Mouse (Mus musculus) embryonic facial prominence, embryonic 14.5 days (tissue): ENCODE data around the gene Gm17018. TPM values are rescaled to one million over a fixed set of nuclear protein-coding genes. Genes with fewer than 3 reads are reported as not detected.

Experiments used
- ATAC-seq: fragments of 200-750 bp; cut with Nextera tagmentation; 2 replicates; pipeline ENCODE4 v1.8.0; 2017; ENCODE audit warnings: low read depth, moderate number of reproducible peaks, moderate TSS enrichment
- DNase-seq: peaks from one replicate; pipeline ENCODE4 v3.0.0-alpha.2; 2015; ENCODE audit warnings: low spot score
- H3K27ac ChIP-seq: fragments of 300-500 bp; sonication (generic); replicated peaks from 2 replicates; pipeline ENCODE4 v1.5.1; 2014; ENCODE audit warnings: low read depth, mild to moderate bottlenecking, low read length, moderate library complexity
- H3K27me3 ChIP-seq: fragments of 300-500 bp; sonication (generic); replicated peaks from 2 replicates; pipeline ENCODE4 v1.6.1; 2014; ENCODE audit warnings: low read length; ENCODE audit not compliant: control insufficient read depth, insufficient read depth
- H3K36me3 ChIP-seq: fragments of 300-500 bp; sonication (generic); 2 replicates; pipeline ENCODE4 v1.6.1; 2014; ENCODE audit warnings: low read length, mixed read lengths; ENCODE audit not compliant: control insufficient read depth, insufficient read depth
- H3K4me1 ChIP-seq: fragments of 300-500 bp; sonication (generic); 2 replicates; pipeline ENCODE4 v1.6.1; 2014; ENCODE audit warnings: antibody characterized with exemption, low read length; ENCODE audit not compliant: control insufficient read depth, insufficient read depth
- H3K4me2 ChIP-seq: fragments of 300-500 bp; sonication (generic); 2 replicates; pipeline ENCODE4 v1.6.1; 2014; ENCODE audit warnings: low read depth, mild to moderate bottlenecking, low read length, moderate library complexity, mixed read lengths
- H3K4me3 ChIP-seq: fragments of 300-500 bp; sonication (generic); 2 replicates; pipeline ENCODE4 v1.5.1; 2014; ENCODE audit warnings: low read depth, mild to moderate bottlenecking, low read length
- H3K9ac ChIP-seq: fragments of 300-500 bp; sonication (generic); 2 replicates; pipeline ENCODE4 v1.6.1; 2014; ENCODE audit warnings: low read depth, mild to moderate bottlenecking, low read length, moderate library complexity, mixed read lengths
- H3K9me3 ChIP-seq: fragments of 300-500 bp; sonication (generic); 2 replicates; pipeline ENCODE4 v1.6.1; 2016; ENCODE audit warnings: low read length; ENCODE audit not compliant: control insufficient read depth
- WGBS: fragments of 180-500 bp; shearing (Covaris S2); extraction: QIAGEN DNeasy Blood & Tissue Kit; methylation state at CpG from one replicate; pipeline ENCODE4 v1.1.7; 2014; 5-methylcytosine and 5-hydroxymethylcytosine counted together
- polyA plus RNA-seq: library from polyadenylated mRNA; unstranded; fragments of >200 nt; fragmentation: Nextera tagmentation; extraction: Ambion mirVana; gene quantifications from 2 replicates; pipeline ENCODE4 v1.2.1, GENCODE M21; 2014

Gm17018 gene
- polyA plus RNA-seq, 1 experiment from 2014 or later, result 44.8 TPM

GRCm38 (mm10) chr19:45597106-45597505 is 36.7 kb downstream of the Gm17018 start:
- DNase-seq, result no peak
- WGBS, result 81% methylated on average over 4 of the region's 4 CpGs
- Histone ChIP-seq H3K9me3 (no peaks in the 10 kb centered on the region), H3K4me2 (no peak overlapping the region), H3K4me1 (no peaks in the 10 kb centered on the region; the same call in 1 of the 2 replicates), H3K9ac (no peak overlapping the region), H3K27ac (no peak overlapping the region), H3K4me3 (no peak overlapping the region), H3K36me3 (peaks cover 6% of the 10 kb centered on the region; the same call in 1 of the 2 replicates), H3K27me3 (no peaks in the 10 kb centered on the region)
- ATAC-seq, result no peak

- 81% methylated on average over 5 of the region's 5 CpGs for WGBS
- Histone ChIP-seq H3K27ac (no peak overlapping the region), H3K36me3 (peaks cover 10% of the 10 kb centered on the region; the same call in 1 of the 2 replicates), H3K9ac (no peak overlapping the region), H3K4me3 (no peak overlapping the region), H3K27me3 (no peaks in the 10 kb centered on the region), H3K4me2 (no peak overlapping the region), H3K9me3 (no peaks in the 10 kb centered on the region), H3K4me1 (no peaks in the 10 kb centered on the region)
- ATAC-seq (no peak), DNase-seq (no peak)
These were observed 42.2 kb downstream of the Gm17018 start for GRCm38 (mm10) chr19:45602606-45603005.

- no peaks in the 10 kb centered on the region for H3K27me3 ChIP-seq
- ATAC-seq (no peak), DNase-seq (no peak)
- no peaks in the 10 kb centered on the region for H3K9me3 ChIP-seq
- WGBS, result 84% methylated on average over 4 of the region's 4 CpGs
- H3K4me2 ChIP-seq, result no peak overlapping the region
- H3K27ac ChIP-seq, result no peak overlapping the region
- no peak overlapping the region for H3K4me3 ChIP-seq
- H3K36me3 ChIP-seq, result peaks cover 6% of the 10 kb centered on the region; the same call in 1 of the 2 replicates
- no peaks in the 10 kb centered on the region for H3K4me1 ChIP-seq
- H3K9ac ChIP-seq, result no peak overlapping the region
These were observed 46.3 kb downstream of the Gm17018 start for GRCm38 (mm10) chr19:45606701-45607100.

- no peaks in the 10 kb centered on the region for H3K36me3 ChIP-seq
- H3K9ac ChIP-seq, result no peak overlapping the region
- H3K4me2 ChIP-seq, result no peak overlapping the region
- no peaks in the 10 kb centered on the region for H3K27me3 ChIP-seq
- no peak overlapping the region for H3K27ac ChIP-seq
- ATAC-seq, result peak; percentile 47; the same call in 1 of the 2 replicates
- WGBS, result 32% methylated on average over 6 of the region's 7 CpGs
- H3K9me3 ChIP-seq, result no peaks in the 10 kb centered on the region
- no peaks in the 10 kb centered on the region for H3K4me1 ChIP-seq
- DNase-seq, result no peak
- no peak overlapping the region for H3K4me3 ChIP-seq
These were observed 47.1 kb downstream of the Gm17018 start for GRCm38 (mm10) chr19:45607479-45607878.

GRCm38 (mm10) chr19:45608648-45609339 is 48.4 kb downstream of the Gm17018 start:
- no peak for ATAC-seq
- DNase-seq, result no peak
- Histone ChIP-seq H3K9ac (no peak overlapping the region), H3K9me3 (no peaks in the 10 kb centered on the region), H3K27ac (no peak overlapping the region), H3K4me3 (no peak overlapping the region), H3K27me3 (no peaks in the 10 kb centered on the region), H3K4me1 (no peaks in the 10 kb centered on the region), H3K4me2 (no peak overlapping the region), H3K36me3 (no peaks in the 10 kb centered on the region)
- 83% methylated on average over 13 of the region's 13 CpGs for WGBS

GRCm38 (mm10) chr19:45610823-45611222 is 50.4 kb downstream of the Gm17018 start:
- no peak overlapping the region for H3K27ac ChIP-seq
- no peaks in the 10 kb centered on the region for H3K9me3 ChIP-seq
- whole genome bisulfite sequencing, result 69% methylated on average over 5 of the region's 5 CpGs
- no peak overlapping the region for H3K4me3 ChIP-seq
- peaks cover 9% of the 10 kb centered on the region for H3K4me1 ChIP-seq
- DNase-seq, result no peak
- no peak overlapping the region for H3K9ac ChIP-seq
- H3K4me2 ChIP-seq, result no peak overlapping the region
- no peaks in the 10 kb centered on the region for H3K27me3 ChIP-seq
- no peaks in the 10 kb centered on the region for H3K36me3 ChIP-seq
- ATAC-seq, result no peak

GRCm38 (mm10) chr19:45614375-45614774 is 54.0 kb downstream of the Gm17018 start:
- DNase-seq (no peak), ATAC-seq (no peak)
- Histone ChIP-seq H3K36me3 (no peaks in the 10 kb centered on the region), H3K4me1 (peaks cover 16% of the 10 kb centered on the region), H3K4me2 (no peak overlapping the region), H3K27ac (no peak overlapping the region), H3K4me3 (no peak overlapping the region), H3K9me3 (no peaks in the 10 kb centered on the region), H3K27me3 (no peaks in the 10 kb centered on the region), H3K9ac (no peak overlapping the region)
- 71% methylated on average over 8 of the region's 8 CpGs for WGBS

GRCm38 (mm10) chr19:45614928-45615327 is 54.5 kb downstream of the Gm17018 start:
- Histone ChIP-seq H3K9ac (no peak overlapping the region), H3K4me3 (no peak overlapping the region), H3K4me1 (peaks cover 16% of the 10 kb centered on the region), H3K4me2 (no peak overlapping the region), H3K27me3 (no peaks in the 10 kb centered on the region), H3K27ac (no peak overlapping the region), H3K9me3 (no peaks in the 10 kb centered on the region), H3K36me3 (no peaks in the 10 kb centered on the region)
- no peak for DNase-seq
- 40% methylated on average over 3 of the region's 3 CpGs for WGBS
- no peak; the same call in 1 of the 2 replicates for ATAC-seq
